33 mouse cellular contexts compared by ENCODE assay signal in genomic region chr12:41317431-41317830, GRCm38 (mm10).
DNase-seq lines count a peak whose midpoint lies in the region; ATAC-seq and TF ChIP-seq lines count a peak whose summit lies in the region.
"Had no signal": no experiment of that assay in that cellular context is flagged by ENCODE, and none has a peak within 500 bp of the region (broad histone marks: within the 10 kb centered on the region; RNA-seq: fewer than 3 reads in every experiment).

No protein-coding gene starts in this region.

- H3K9ac ChIP-seq in hindbrain, postnatal 0 days (replicated peaks; ENCODE audit: low read length), result no peak overlapping the region
- H3K9ac ChIP-seq in lung, embryonic 14.5 days, result no peak overlapping the region
- H3K9ac ChIP-seq in midbrain, embryonic 14.5 days (replicated peaks; ENCODE audit: low read length), result no peak overlapping the region
- no peak overlapping the region for H3K9ac ChIP-seq in midbrain, postnatal 0 days (replicated peaks; ENCODE audit: low read length, poor library complexity, severe bottlenecking)
- H3K9ac ChIP-seq: embryonic facial prominence, embryonic 13.5 days; forebrain, embryonic 12.5 days; forebrain, postnatal 0 days; heart, embryonic 12.5 days; heart, embryonic 15.5 days; hindbrain, embryonic 15.5 days had no signal

- 84% methylated on average over 2 of the region's 2 CpGs for WGBS in hindbrain, postnatal 0 days
- WGBS in hindbrain, embryonic 10.5 days, result 93% methylated on average over 2 of the region's 2 CpGs
- WGBS in lung, embryonic 14.5 days, result 86% methylated on average over 2 of the region's 2 CpGs
- 92% methylated on average over 2 of the region's 2 CpGs for WGBS in midbrain, embryonic 14.5 days
- 90% methylated on average over 2 of the region's 2 CpGs for WGBS in midbrain, postnatal 0 days

- no peak overlapping the region for H3K4me3 ChIP-seq in hindbrain, postnatal 0 days (ENCODE audit: low read length)
- no peak overlapping the region for H3K4me3 ChIP-seq in hindbrain, embryonic 10.5 days
- H3K4me3 ChIP-seq in lung, embryonic 14.5 days (ENCODE audit: low read depth, low read length), result no peak overlapping the region
- no peak overlapping the region for H3K4me3 ChIP-seq in midbrain, embryonic 14.5 days (replicated peaks; ENCODE audit: low read depth, low read length)
- no peak overlapping the region for H3K4me3 ChIP-seq in midbrain, postnatal 0 days (ENCODE audit: low read depth, low read length)
- H3K4me3 ChIP-seq: embryonic facial prominence, embryonic 10.5 days; embryonic facial prominence, embryonic 13.5 days; erythroblast, embryonic 14.5 days; forebrain, embryonic 12.5 days; gastrocnemius, adult 2 months; heart, embryonic 12.5 days; heart, embryonic 15.5 days; hindbrain, embryonic 15.5 days had no signal

- no peaks in the 10 kb centered on the region for H3K36me3 ChIP-seq in hindbrain, postnatal 0 days (ENCODE audit: insufficient read depth, low read length)
- no peaks in the 10 kb centered on the region for H3K36me3 ChIP-seq in hindbrain, embryonic 10.5 days
- no peaks in the 10 kb centered on the region for H3K36me3 ChIP-seq in lung, embryonic 14.5 days (ENCODE audit: insufficient read depth)
- H3K36me3 ChIP-seq in midbrain, embryonic 14.5 days (ENCODE audit: control insufficient read depth, insufficient read depth, low read length), result no peaks in the 10 kb centered on the region
- H3K36me3 ChIP-seq in midbrain, postnatal 0 days (ENCODE audit: insufficient read depth, low read length), result no peaks in the 10 kb centered on the region
- H3K36me3 ChIP-seq: embryonic facial prominence, embryonic 10.5 days; embryonic facial prominence, embryonic 13.5 days; forebrain, embryonic 12.5 days; G1E; heart, embryonic 12.5 days; heart, embryonic 15.5 days; hindbrain, embryonic 15.5 days had no signal

- ATAC-seq in hindbrain, postnatal 0 days, result no peak
- ATAC-seq in lung, embryonic 14.5 days (ENCODE audit: insufficient read depth), result no peak
- ATAC-seq in midbrain, embryonic 14.5 days (ENCODE audit: low FRiP score, low TSS enrichment), result no peak
- no peak for ATAC-seq in midbrain, postnatal 0 days (ENCODE audit: low FRiP score)
- ATAC-seq: forebrain, postnatal 0 days; inflammation-experienced regulatory T-cells, adult 6 months; intestine, embryonic 16.5 days; Patski had no signal

- H3K27ac ChIP-seq in hindbrain, postnatal 0 days, result no peak overlapping the region
- no peak overlapping the region for H3K27ac ChIP-seq in hindbrain, embryonic 10.5 days
- H3K27ac ChIP-seq in lung, embryonic 14.5 days (ENCODE audit: low read depth), result no peak overlapping the region
- H3K27ac ChIP-seq in midbrain, embryonic 14.5 days (replicated peaks; ENCODE audit: low read depth, low read length), result no peak overlapping the region
- H3K27ac ChIP-seq in midbrain, postnatal 0 days (ENCODE audit: low read depth, low read length), result no peak overlapping the region
- H3K27ac ChIP-seq: embryonic facial prominence, embryonic 10.5 days; embryonic facial prominence, embryonic 13.5 days; forebrain, embryonic 12.5 days; gastrocnemius, adult 2 months; heart, embryonic 15.5 days; hindbrain, embryonic 15.5 days had no signal

- H3K4me1 ChIP-seq in hindbrain, postnatal 0 days (ENCODE audit: insufficient read depth, low read length), result peaks cover 5% of the 10 kb centered on the region; the same call in 1 of the 2 replicates
- peaks cover 13% of the 10 kb centered on the region for H3K4me1 ChIP-seq in hindbrain, embryonic 10.5 days (replicated peaks)
- no peaks in the 10 kb centered on the region for H3K4me1 ChIP-seq in lung, embryonic 14.5 days (ENCODE audit: insufficient read depth)
- peaks cover 7% of the 10 kb centered on the region for H3K4me1 ChIP-seq in midbrain, embryonic 14.5 days (ENCODE audit: control insufficient read depth, insufficient read depth, low read length)
- no peaks in the 10 kb centered on the region for H3K4me1 ChIP-seq in midbrain, postnatal 0 days (ENCODE audit: insufficient read depth, low read length)
- H3K4me1 ChIP-seq: heart, embryonic 12.5 days; heart, embryonic 15.5 days had no signal

- peak; percentile 31 to 45 for DNase-seq in cerebellum, postnatal 14 days
- DNase-seq in cerebellum, postnatal 25 days, result no peak
- DNase-seq in hindbrain, postnatal 0 days (ENCODE audit: low spot score), result peak; percentile 1
- DNase-seq in hindbrain, embryonic 10.5 days (ENCODE audit: low spot score), result no peak
- peak; percentile 0 for DNase-seq in lung, embryonic 14.5 days
- no peak for DNase-seq in lung, postnatal 25 days (ENCODE audit: low spot score)
- DNase-seq in midbrain, embryonic 14.5 days, result peak; percentile 0
- no peak for DNase-seq in midbrain, postnatal 0 days (ENCODE audit: low spot score)
- DNase-seq: adrenal gland, postnatal 10 days; adrenal gland, postnatal 36 days; B cell, adult 2 months; cerebellum, adult 11 months; cerebellum, adult 8-10 months; cerebellum, postnatal 36 days; embryo, embryonic 11 days; forebrain, postnatal 0 days; gastrocnemius, adult 2 months; gastrocnemius, postnatal 25 days; heart, adult 18-20 months; heart, postnatal 10 days; heart, postnatal 36 days had no signal

- no peaks in the 10 kb centered on the region for H3K27me3 ChIP-seq in hindbrain, postnatal 0 days (ENCODE audit: insufficient read depth, low read length)
- no peaks in the 10 kb centered on the region for H3K27me3 ChIP-seq in hindbrain, embryonic 10.5 days (ENCODE audit: insufficient read depth, poor library complexity, severe bottlenecking)
- H3K27me3 ChIP-seq in lung, embryonic 14.5 days (ENCODE audit: insufficient read depth, low read length), result no peaks in the 10 kb centered on the region
- H3K27me3 ChIP-seq in midbrain, embryonic 14.5 days (ENCODE audit: control insufficient read depth, insufficient read depth, low read length), result no peaks in the 10 kb centered on the region
- no peaks in the 10 kb centered on the region for H3K27me3 ChIP-seq in midbrain, postnatal 0 days (ENCODE audit: insufficient read depth, low read length)
- H3K27me3 ChIP-seq: CH12.LX; embryonic facial prominence, embryonic 13.5 days; forebrain, embryonic 12.5 days; heart, embryonic 12.5 days; heart, embryonic 15.5 days; hindbrain, embryonic 15.5 days; Patski had no signal

- H3K4me2 ChIP-seq in hindbrain, postnatal 0 days (ENCODE audit: low read depth, low read length), result no peak overlapping the region
- H3K4me2 ChIP-seq in lung, embryonic 14.5 days, result no peak overlapping the region
- H3K4me2 ChIP-seq in midbrain, embryonic 14.5 days (ENCODE audit: low read length), result no peak overlapping the region
- H3K4me2 ChIP-seq in midbrain, postnatal 0 days (ENCODE audit: low read depth, low read length, poor library complexity, severe bottlenecking), result no peak overlapping the region
- H3K4me2 ChIP-seq: embryonic facial prominence, embryonic 13.5 days; forebrain, embryonic 12.5 days; heart, embryonic 12.5 days; heart, embryonic 15.5 days; hindbrain, embryonic 15.5 days had no signal

- no peaks in the 10 kb centered on the region for H3K9me3 ChIP-seq in hindbrain, postnatal 0 days (ENCODE audit: low read length)
- no peaks in the 10 kb centered on the region for H3K9me3 ChIP-seq in hindbrain, embryonic 10.5 days
- H3K9me3 ChIP-seq in lung, embryonic 14.5 days (ENCODE audit: low read depth, low read length), result no peaks in the 10 kb centered on the region
- H3K9me3 ChIP-seq in midbrain, embryonic 14.5 days (ENCODE audit: control insufficient read depth, low read length), result no peaks in the 10 kb centered on the region
- H3K9me3 ChIP-seq in midbrain, postnatal 0 days (ENCODE audit: low read length), result no peaks in the 10 kb centered on the region
- H3K9me3 ChIP-seq: embryonic facial prominence, embryonic 10.5 days; embryonic facial prominence, embryonic 13.5 days; forebrain, embryonic 12.5 days; heart, embryonic 12.5 days; heart, embryonic 15.5 days; hindbrain, embryonic 15.5 days had no signal

- no peak for TF ChIP-seq CTCF in hindbrain, postnatal 0 days (IDR thresholded peaks at IDR 0.05; ENCODE audit: low read depth)
- TF ChIP-seq CTCF in lung, embryonic 14.5 days (IDR thresholded peaks at IDR 0.05; ENCODE audit: low read depth), result no peak
- no peak for TF ChIP-seq CTCF in midbrain, postnatal 0 days (IDR thresholded peaks at IDR 0.05)

Comparison
In these comparisons a context has a peak if more than half of its experiments do, and no peak if none do; other contexts are left out.
1. DNase-seq: peak in cerebellum, postnatal 14 days (2 of 2), hindbrain, postnatal 0 days (single experiment), lung, embryonic 14.5 days (single experiment) and midbrain, embryonic 14.5 days (single experiment); none in cerebellum, postnatal 25 days (0 of 2), hindbrain, embryonic 10.5 days (single experiment), lung, postnatal 25 days (single experiment) and midbrain, postnatal 0 days (single experiment).